Mouse (Mus musculus) C2C12 (cell line): ENCODE results near the gene Sdhaf1. TPM values are rescaled to one million over a fixed set of nuclear protein-coding genes. Genes with fewer than 3 reads are reported as not detected.

Source experiments
- H3K27me3 ChIP-seq: one replicate; pipeline ENCODE4 v1.6.1; 2011; ENCODE audit not compliant: control insufficient read depth, insufficient read depth, insufficient read length
- H3K36me3 ChIP-seq: one replicate; pipeline ENCODE4 v1.6.1; 2011; ENCODE audit not compliant: control insufficient read depth, insufficient read depth
- H3K4me3 ChIP-seq: one replicate; pipeline ENCODE4 v1.5.1; 2011; ENCODE audit warnings: mild to moderate bottlenecking, control low read depth; ENCODE audit not compliant: poor library complexity, insufficient read depth, severe bottlenecking
- H3K79me2 ChIP-seq: one replicate; pipeline ENCODE4 v1.6.1; 2011; ENCODE audit not compliant: control insufficient read depth, insufficient read depth
- H3K79me3 ChIP-seq: one replicate; pipeline ENCODE4 v1.6.1; 2011; ENCODE audit warnings: low read depth, control low read depth
- H3ac ChIP-seq: one replicate; pipeline ENCODE3; 2011; ENCODE audit warnings: low read depth; ENCODE audit not compliant: control insufficient read depth, insufficient read length
- CEBPB ChIP-seq: IDR thresholded peaks from one replicate; pipeline ENCODE4 v1.6.1; 2011; ENCODE audit warnings: low read depth, mild to moderate bottlenecking, control low read depth, moderate library complexity
- CTCF ChIP-seq: IDR thresholded peaks from one replicate; pipeline ENCODE4 v1.5.1; 2011; ENCODE audit not compliant: control insufficient read depth, insufficient read depth, insufficient read length
- FOSL1 ChIP-seq: IDR thresholded peaks from one replicate; pipeline ENCODE4 v1.8.0; 2011; ENCODE audit warnings: mild to moderate bottlenecking, low read length; ENCODE audit not compliant: poor library complexity, insufficient read depth, severe bottlenecking
- MAX ChIP-seq: IDR thresholded peaks from one replicate; pipeline ENCODE4 v1.6.1; 2011; ENCODE audit warnings: mild to moderate bottlenecking, control low read depth
- MYOD1 ChIP-seq: IDR thresholded peaks from one replicate; pipeline ENCODE4 v1.6.1; 2011; ENCODE audit warnings: low read depth; ENCODE audit not compliant: control insufficient read depth, insufficient read length
- MYOG ChIP-seq: IDR thresholded peaks from one replicate; pipeline ENCODE4 v1.6.1; 2011; ENCODE audit not compliant: control insufficient read depth, insufficient read length; ENCODE audit errors: extremely low read depth
- USF1 ChIP-seq: IDR thresholded peaks from one replicate; pipeline ENCODE4 v1.6.1; 2011; ENCODE audit warnings: low read depth, mild to moderate bottlenecking, control low read depth, moderate library complexity
- polyA plus RNA-seq: library from polyadenylated mRNA; unstranded; fragments of >200 nt; fragmentation: generic; extraction: Trizol; gene quantifications from one replicate; pipeline ENCODE4 v1.2.1, GENCODE M21; 2012; ENCODE audit warnings: missing spikeins

Sdhaf1 gene
- polyA plus RNA-seq, 1 experiment: 9.9 TPM

DNA sequence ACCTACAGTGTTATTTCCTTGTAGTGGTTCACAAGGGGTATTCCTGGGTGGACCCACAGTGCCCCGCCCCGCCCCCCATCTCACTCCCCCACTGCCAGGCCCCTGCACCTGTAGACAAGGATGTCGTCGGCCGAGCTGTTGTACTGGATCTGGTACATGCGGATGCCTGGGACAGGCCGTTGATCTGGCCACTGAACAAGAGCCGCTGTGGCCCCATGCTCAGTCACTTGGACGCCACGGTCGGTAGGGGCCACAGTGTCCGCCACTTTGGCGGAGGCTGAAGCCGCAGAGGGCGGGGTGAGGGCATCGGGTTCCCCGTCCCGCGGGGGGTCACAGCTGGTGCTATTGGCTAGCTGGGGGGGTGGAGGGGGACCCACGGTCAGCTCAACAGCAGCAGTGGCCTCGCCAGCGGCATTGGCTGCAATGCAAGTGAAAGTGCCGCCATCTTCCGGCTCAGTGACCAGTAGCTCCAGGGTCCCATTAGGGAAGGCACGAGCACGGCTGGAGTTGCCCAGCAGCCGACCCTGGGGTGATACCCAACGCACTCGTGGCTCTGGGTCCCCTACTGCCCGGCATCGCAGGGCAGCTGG lies 35.7 kb upstream of the Sdhaf1 start:
- H3K36me3 ChIP-seq: no peaks in the 10 kb centered on the region
- peaks cover 56% of the 10 kb centered on the region for H3K27me3 ChIP-seq
- no peaks in the 10 kb centered on the region for H3K79me2 ChIP-seq
- H3K79me3 ChIP-seq: no peaks in the 10 kb centered on the region
- H3ac ChIP-seq: no peak overlapping the region
- TF ChIP-seq MYOG (no peak), CTCF (no peak), CEBPB (no peak), MAX (no peak), FOSL1 (no peak)
- H3K4me3 ChIP-seq: no peak overlapping the region

DNA sequence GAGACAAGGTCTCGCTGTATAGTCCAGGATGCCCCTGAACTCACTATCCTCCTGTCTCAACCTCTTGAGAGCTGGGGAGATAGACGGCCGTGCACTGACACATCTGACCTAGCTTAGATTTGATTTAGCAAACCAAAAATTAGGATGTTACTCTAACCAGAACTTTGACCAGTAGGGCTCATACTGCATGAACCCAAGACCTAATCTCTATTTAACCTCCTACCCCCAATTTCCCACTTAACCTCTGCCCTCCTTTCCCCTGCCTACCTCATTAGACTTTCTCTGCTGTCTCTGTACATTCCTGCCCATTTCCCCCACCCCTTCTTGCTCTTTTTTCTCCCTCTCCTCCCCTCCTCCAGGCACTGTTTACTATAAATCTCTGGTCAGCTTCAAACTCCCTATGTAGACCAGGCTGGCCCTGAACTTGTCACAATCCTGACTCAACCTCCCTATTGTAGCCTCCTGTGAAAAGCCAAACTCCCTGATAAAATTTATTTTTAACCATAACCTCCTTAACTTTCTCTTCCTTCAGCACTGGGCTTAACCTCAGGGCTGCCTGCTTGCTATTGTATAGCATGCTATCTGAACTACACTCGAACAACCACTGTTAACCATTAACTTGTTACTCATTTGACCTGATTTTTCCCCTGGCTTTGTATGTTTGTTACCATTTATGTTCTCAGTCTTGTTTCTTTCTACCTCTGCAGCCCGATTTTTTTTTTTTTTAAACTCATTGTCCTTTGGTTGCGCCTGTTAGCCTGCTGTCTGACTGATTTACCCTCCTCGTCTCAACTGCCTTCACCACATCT lies 34.9 kb upstream of the Sdhaf1 start:
- Histone ChIP-seq H3ac (no peak overlapping the region), H3K27me3 (peaks cover 49% of the 10 kb centered on the region), H3K36me3 (no peaks in the 10 kb centered on the region), H3K4me3 (no peak overlapping the region), H3K79me3 (no peaks in the 10 kb centered on the region), H3K79me2 (no peaks in the 10 kb centered on the region)
- TF ChIP-seq CEBPB (no peak), MYOD1 (no peak), CTCF (no peak), MYOG (no peak), USF1 (no peak), MAX (no peak), FOSL1 (no peak)

DNA sequence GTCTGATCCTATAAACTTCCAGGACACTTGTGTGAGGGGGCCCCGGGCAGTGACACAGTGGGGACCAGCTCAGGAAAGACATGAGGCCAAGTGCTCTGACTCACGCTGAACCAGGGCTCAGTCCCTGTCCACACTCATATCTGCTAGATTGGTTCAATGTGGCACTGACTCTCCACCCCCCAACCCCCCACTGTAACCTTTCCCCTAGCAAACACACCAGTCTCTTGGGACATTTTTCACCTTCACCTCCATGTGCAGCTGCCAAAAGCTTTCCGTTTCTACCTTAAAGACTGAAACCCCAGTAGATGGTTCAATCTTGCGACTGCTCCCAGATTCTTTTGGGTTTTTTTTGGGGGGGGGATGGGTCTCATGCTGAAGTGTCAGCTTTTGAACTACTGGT lies 30.4 kb upstream of the Sdhaf1 start:
- no peaks in the 10 kb centered on the region for H3K36me3 ChIP-seq
- H3K79me2 ChIP-seq: no peaks in the 10 kb centered on the region
- no peak overlapping the region for H3ac ChIP-seq
- TF ChIP-seq CEBPB (no peak), CTCF (no peak), MYOG (no peak), MAX (no peak), FOSL1 (no peak), MYOD1 (no peak), USF1 (no peak)
- peaks cover 44% of the 10 kb centered on the region for H3K27me3 ChIP-seq
- no peak overlapping the region for H3K4me3 ChIP-seq
- H3K79me3 ChIP-seq: no peaks in the 10 kb centered on the region

DNA sequence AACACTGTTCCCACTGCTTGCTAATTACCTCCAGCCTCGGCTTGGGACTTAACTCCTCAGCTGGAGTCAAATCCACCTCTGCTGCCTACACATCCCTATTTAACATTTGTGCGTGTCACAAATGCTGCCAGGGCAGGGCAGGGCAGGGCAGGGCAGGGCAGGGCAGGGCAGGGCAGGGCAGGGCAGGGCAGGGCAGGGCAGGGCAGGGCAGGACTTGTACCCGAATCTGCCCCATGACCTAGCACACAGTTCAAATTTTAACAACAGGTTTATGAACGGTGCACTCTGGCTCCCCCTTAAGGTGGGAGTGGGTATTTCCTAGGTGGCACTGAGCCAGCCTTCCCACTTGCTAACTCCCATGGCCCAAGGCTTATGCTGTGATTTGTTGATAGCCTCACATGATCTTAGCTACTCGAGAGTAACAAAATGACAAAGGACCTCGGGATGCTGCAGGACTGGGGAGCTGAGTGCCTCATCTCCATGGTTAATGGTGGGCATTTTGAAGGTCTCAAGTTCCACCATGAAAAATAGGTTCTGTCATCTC lies 29.7 kb upstream of the Sdhaf1 start:
- no peaks in the 10 kb centered on the region for H3K36me3 ChIP-seq
- H3K4me3 ChIP-seq: no peak overlapping the region
- H3ac ChIP-seq: no peak overlapping the region
- H3K79me2 ChIP-seq: no peaks in the 10 kb centered on the region
- TF ChIP-seq CEBPB: no peak
- no peak for TF ChIP-seq USF1
- TF ChIP-seq MYOD1: no peak
- no peak for TF ChIP-seq CTCF
- TF ChIP-seq MYOG: no peak
- no peak for TF ChIP-seq MAX
- TF ChIP-seq FOSL1: no peak
- H3K27me3 ChIP-seq: peaks cover 51% of the 10 kb centered on the region
- H3K79me3 ChIP-seq: no peaks in the 10 kb centered on the region

DNA sequence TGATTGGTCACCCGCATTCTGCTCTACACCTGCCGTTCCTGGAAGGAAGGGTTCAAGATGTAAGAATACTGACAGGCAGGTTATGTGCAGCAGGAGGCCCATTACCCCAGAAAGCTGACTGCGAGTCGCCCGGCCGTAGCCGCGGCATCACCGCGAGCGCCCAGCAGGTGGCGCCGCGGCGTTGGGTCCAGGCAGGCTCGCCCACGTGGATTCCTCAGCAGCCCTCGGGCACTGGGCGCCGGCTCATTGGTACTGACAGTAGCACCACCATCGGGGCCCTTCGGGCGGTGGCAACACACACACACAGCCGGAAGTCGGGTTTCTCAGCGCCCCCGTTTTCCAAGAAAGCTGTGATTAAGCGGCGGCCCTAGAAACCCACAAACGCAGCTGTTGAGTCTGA lies 24.1 kb upstream of the Sdhaf1 start:
- Histone ChIP-seq H3K27me3 (peaks cover 44% of the 10 kb centered on the region), H3K36me3 (no peaks in the 10 kb centered on the region), H3K79me2 (no peaks in the 10 kb centered on the region), H3ac (no peak overlapping the region), H3K4me3 (no peak overlapping the region), H3K79me3 (no peaks in the 10 kb centered on the region)
- TF ChIP-seq CTCF (peak; percentile 90), MYOD1 (no peak), USF1 (no peak), MAX (no peak), CEBPB (no peak), MYOG (no peak)

DNA sequence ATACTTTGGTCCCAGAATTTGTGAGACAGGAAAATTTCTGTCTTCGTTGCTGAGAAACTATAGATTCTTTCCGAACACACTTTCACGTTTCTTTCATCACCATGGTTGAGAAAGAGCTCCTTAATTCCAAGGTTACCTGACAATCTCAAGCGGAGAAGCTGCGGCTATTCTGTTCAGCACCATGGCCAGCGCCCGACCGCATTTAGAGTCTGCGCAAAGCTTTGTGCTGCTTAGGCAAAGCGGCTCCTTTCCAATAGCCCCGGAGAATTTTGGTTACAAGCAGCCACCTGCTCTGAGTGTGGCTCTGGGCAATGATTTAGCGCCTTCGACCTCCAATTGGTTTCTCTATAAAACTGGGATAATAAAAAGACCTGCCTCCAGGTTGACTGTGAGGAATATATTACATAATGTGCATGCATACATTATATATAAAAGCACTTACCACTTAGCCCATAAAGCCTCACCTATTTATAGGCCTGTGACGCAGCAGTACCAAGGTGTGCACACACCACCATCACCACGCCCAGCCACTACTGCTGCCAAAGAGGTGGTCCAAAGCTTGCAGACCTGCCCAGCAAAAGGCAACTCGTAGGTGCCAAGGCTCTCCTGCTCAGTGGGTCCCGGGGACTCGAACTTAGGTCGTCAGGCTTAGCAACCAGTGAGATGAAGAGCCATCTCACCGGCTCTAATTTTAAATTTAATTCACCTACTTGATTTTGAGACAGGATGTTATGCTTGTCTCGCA lies 23.1 kb upstream of the Sdhaf1 start:
- no peaks in the 10 kb centered on the region for H3K36me3 ChIP-seq
- peaks cover 47% of the 10 kb centered on the region for H3K27me3 ChIP-seq
- H3K79me2 ChIP-seq: no peaks in the 10 kb centered on the region
- H3ac ChIP-seq: no peak overlapping the region
- no peaks in the 10 kb centered on the region for H3K79me3 ChIP-seq
- no peak overlapping the region for H3K4me3 ChIP-seq
- TF ChIP-seq FOSL1: no peak
- no peak for TF ChIP-seq MYOD1
- no peak for TF ChIP-seq USF1
- no peak for TF ChIP-seq MAX
- no peak for TF ChIP-seq MYOG
